Mouse (Mus musculus): ENCODE measurements around the gene Rnf207.
A peak's percentile ranks its signal among the peaks of the same experiment; 100 is the strongest.

Rnf207 gene

GRCm38 (mm10) chr4:152328691-152329090 lies 9.9 kb upstream of the Rnf207 start:
- peak; percentile 58 for DNase-seq (ENCODE audit: low read depth, low spot score)

GRCm38 (mm10) chr4:152326543-152326942 lies 7.8 kb upstream of the Rnf207 start:
- DNase-seq (ENCODE audit: low read depth, low spot score), result no peak

GRCm38 (mm10) chr4:152325574-152326411 lies 7.0 kb upstream of the Rnf207 start, which contains the start of gene Rpl22:
TSS of gene Rpl22 (plus strand) at chr4:152325742.
- peak; percentile 100 for DNase-seq (ENCODE audit: low read depth, low spot score)

- DNase-seq (ENCODE audit: low read depth, low spot score), result no peak
Observed at GRCm38 (mm10) chr4:152324641-152325562, 6.1 kb upstream of the Rnf207 start.

GRCm38 (mm10) chr4:152321464-152321863 lies 2.7 kb upstream of the Rnf207 start:
- no peak for DNase-seq (ENCODE audit: low read depth, low spot score)

GRCm38 (mm10) chr4:152317631-152318033 lies 1.2 kb downstream of the Rnf207 start:
- DNase-seq (ENCODE audit: low read depth, low spot score), result no peak

- peak; percentile 57 for DNase-seq (ENCODE audit: low read depth, low spot score)
Observed at GRCm38 (mm10) chr4:152315498-152316213, 3.1 kb downstream of the Rnf207 start.

- peak; percentile 64 for DNase-seq (ENCODE audit: low read depth, low spot score)
Observed at GRCm38 (mm10) chr4:152313934-152314333, 4.9 kb downstream of the Rnf207 start.

- DNase-seq (ENCODE audit: low read depth, low spot score), result peak; percentile 60
Observed at GRCm38 (mm10) chr4:152313211-152313632, 5.6 kb downstream of the Rnf207 start.

GRCm38 (mm10) chr4:152312186-152312585 lies 6.6 kb downstream of the Rnf207 start:
- no peak for DNase-seq (ENCODE audit: low read depth, low spot score)

GRCm38 (mm10) chr4:152307542-152307941 lies 11.3 kb downstream of the Rnf207 start:
- DNase-seq (ENCODE audit: low read depth, low spot score), result no peak

GRCm38 (mm10) chr4:152305991-152306390 lies 12.8 kb downstream of the Rnf207 start:
- DNase-seq (ENCODE audit: low read depth, low spot score), result no peak

- peak; percentile 58 for DNase-seq (ENCODE audit: low read depth, low spot score)
Observed at GRCm38 (mm10) chr4:152304685-152305084, 14.1 kb downstream of the Rnf207 start.

GRCm38 (mm10) chr4:152303172-152303571 lies 15.6 kb downstream of the Rnf207 start:
- no peak for DNase-seq (ENCODE audit: low read depth, low spot score)

- no peak for DNase-seq (ENCODE audit: low read depth, low spot score)
Observed at GRCm38 (mm10) chr4:152302012-152302411, 16.8 kb downstream of the Rnf207 start.

- DNase-seq (ENCODE audit: low read depth, low spot score), result no peak
Observed at GRCm38 (mm10) chr4:152300375-152300774, 18.4 kb downstream of the Rnf207 start.

- DNase-seq (ENCODE audit: low read depth, low spot score), result no peak
Observed at GRCm38 (mm10) chr4:152298836-152299235, 20.0 kb downstream of the Rnf207 start.

GRCm38 (mm10) chr4:152296874-152297861 lies 21.6 kb downstream of the Rnf207 start, which contains the start of gene Icmt:
TSS of gene Icmt (plus strand) at chr4:152297227.
- peak; percentile 99 for DNase-seq (ENCODE audit: low read depth, low spot score)

- DNase-seq (ENCODE audit: low read depth, low spot score), result no peak
Observed at GRCm38 (mm10) chr4:152296371-152296770, 22.4 kb downstream of the Rnf207 start.

- no peak for DNase-seq (ENCODE audit: low read depth, low spot score)
Observed at GRCm38 (mm10) chr4:152295916-152296315, 22.9 kb downstream of the Rnf207 start.

Measured in brain, adult 2 months (tissue).